Mouse (Mus musculus) right cerebral cortex, adult 2 months (tissue): Measurements from ENCODE around the gene Siah1b.

Experiments used
- DNase-seq, 2 experiments: peaks; one replicate each; pipeline ENCODE4 v3.0.0; 2021 to 2022; ENCODE audit warnings: low spot score in 2 of 2

The Siah1b gene

DNA sequence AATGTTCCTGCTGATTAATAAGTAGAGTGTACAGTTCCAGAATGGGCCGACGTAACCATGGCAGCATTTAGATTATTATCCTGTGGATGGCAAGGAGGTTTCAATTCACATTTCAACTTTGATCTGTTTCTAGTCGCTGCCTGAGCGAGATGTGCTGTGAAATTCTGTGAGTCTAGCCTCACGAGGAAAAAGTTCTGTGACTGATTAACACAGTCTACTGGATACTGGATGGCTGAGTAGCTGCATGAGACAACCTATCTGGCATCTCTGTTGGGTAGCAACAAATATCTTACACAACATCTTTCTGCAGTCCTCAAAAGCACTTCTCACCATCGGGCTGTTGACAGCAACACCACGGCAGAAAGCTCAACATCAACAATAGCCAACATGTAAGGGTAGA lies 43.8 kb downstream of the Siah1b start:
- DNase-seq = no peak

DNA sequence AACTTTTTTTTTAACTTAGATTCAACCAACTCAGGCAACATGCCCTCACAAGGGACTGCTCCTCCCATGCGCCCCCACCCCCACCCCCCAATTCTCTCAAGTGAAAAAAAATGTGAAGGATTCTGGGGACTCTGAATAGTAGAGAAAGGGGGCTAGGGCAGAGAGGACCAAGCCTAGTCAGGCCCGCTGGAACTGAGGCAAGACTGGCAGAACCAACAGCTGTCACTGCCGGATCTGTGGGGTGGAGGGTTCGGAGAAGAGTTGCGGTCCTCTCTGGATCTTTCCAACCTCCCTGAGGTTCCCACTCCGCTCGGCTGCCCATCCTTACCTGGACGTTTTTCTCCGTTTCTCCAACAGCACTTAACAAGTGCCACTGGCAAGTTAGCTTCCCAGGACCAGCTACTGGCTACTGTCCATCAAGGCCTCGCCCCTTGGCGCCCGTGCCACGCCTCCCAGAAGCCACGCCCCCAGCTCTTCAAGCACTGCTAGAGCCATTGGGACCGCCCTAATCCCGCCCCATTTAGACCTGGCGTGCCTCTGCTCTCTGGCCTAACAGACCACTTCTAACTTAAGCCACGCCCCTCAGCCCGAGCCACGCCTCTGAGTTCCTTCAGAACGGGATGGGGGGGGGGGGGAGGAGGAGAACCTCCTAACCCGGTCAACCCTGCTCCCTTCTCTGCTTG lies 48.5 kb downstream of the Siah1b start, which contains the start of gene Car5b:
TSS of gene Car5b (minus strand) at position 391 of the 683 bp plus-strand sequence.
- DNase-seq = peak; percentile 34 to 44
